17 mouse cellular contexts compared by ENCODE assay signal in genomic region chr9:35056611-35057010, GRCm38 (mm10).
DNase-seq lines count a peak whose midpoint lies in the region; ATAC-seq and TF ChIP-seq lines count a peak whose summit lies in the region.
"Had no signal": no experiment of that assay in that cellular context is flagged by ENCODE, and none has a peak within 500 bp of the region (broad histone marks: within the 10 kb centered on the region; RNA-seq: fewer than 3 reads in every experiment).

No protein-coding gene starts in this region.

- WGBS in heart, embryonic 12.5 days, result 92% methylated on average over 3 of the region's 3 CpGs
- 24% methylated on average over 3 of the region's 3 CpGs for WGBS in spleen, adult 2 months
- WGBS in midbrain, postnatal 0 days, result 92% methylated on average over 3 of the region's 3 CpGs

- H3K4me2 ChIP-seq in heart, embryonic 12.5 days, result no peak overlapping the region
- H3K4me2 ChIP-seq in midbrain, postnatal 0 days (ENCODE audit: low read depth, low read length, poor library complexity, severe bottlenecking), result no peak overlapping the region
- H3K4me2 ChIP-seq: embryonic facial prominence, embryonic 13.5 days; kidney, embryonic 15.5 days; midbrain, embryonic 12.5 days had no signal

- H3K4me1 ChIP-seq in heart, embryonic 12.5 days (replicated peaks), result peaks cover 22% of the 10 kb centered on the region
- H3K4me1 ChIP-seq in spleen, adult 2 months (ENCODE audit: control insufficient read depth, insufficient read depth, insufficient read length), result peaks cover 10% of the 10 kb centered on the region; the same call in 1 of the 2 replicates
- no peaks in the 10 kb centered on the region; the same call in 1 of the 2 replicates for H3K4me1 ChIP-seq in midbrain, postnatal 0 days (ENCODE audit: insufficient read depth, low read length)
- H3K4me1 ChIP-seq: kidney, embryonic 15.5 days; midbrain, embryonic 12.5 days had no signal

- H3K27me3 ChIP-seq in heart, embryonic 12.5 days (replicated peaks), result 0 out of 2 replicates have a peak, but pooled peaks cover 6% of the 10 kb centered on the region
- H3K27me3 ChIP-seq in spleen, adult 2 months (ENCODE audit: control insufficient read depth, insufficient read depth, low read length), result no peaks in the 10 kb centered on the region
- no peaks in the 10 kb centered on the region for H3K27me3 ChIP-seq in midbrain, postnatal 0 days (ENCODE audit: insufficient read depth, low read length)
- H3K27me3 ChIP-seq: embryonic facial prominence, embryonic 13.5 days; kidney, embryonic 15.5 days; midbrain, embryonic 12.5 days had no signal

- H3K9ac ChIP-seq in heart, embryonic 12.5 days, result no peak overlapping the region
- no peak overlapping the region for H3K9ac ChIP-seq in midbrain, postnatal 0 days (replicated peaks; ENCODE audit: low read length, poor library complexity, severe bottlenecking)
- H3K9ac ChIP-seq: embryonic facial prominence, embryonic 13.5 days; kidney, embryonic 15.5 days; midbrain, embryonic 12.5 days had no signal

- peaks cover 24% of the 10 kb centered on the region for H3K36me3 ChIP-seq in heart, embryonic 12.5 days
- peaks cover 4% of the 10 kb centered on the region; the same call in 1 of the 2 replicates for H3K36me3 ChIP-seq in spleen, adult 2 months (ENCODE audit: control insufficient read depth, insufficient read depth, low read length)
- H3K36me3 ChIP-seq in midbrain, postnatal 0 days (ENCODE audit: insufficient read depth, low read length), result no peaks in the 10 kb centered on the region

- H3K9me3 ChIP-seq in heart, embryonic 12.5 days (replicated peaks), result no peaks in the 10 kb centered on the region
- no peaks in the 10 kb centered on the region for H3K9me3 ChIP-seq in midbrain, postnatal 0 days (ENCODE audit: low read length)
- H3K9me3 ChIP-seq: embryonic facial prominence, embryonic 13.5 days; hindbrain, embryonic 10.5 days; kidney, embryonic 15.5 days; midbrain, embryonic 12.5 days had no signal

- no peak for TF ChIP-seq CTCF in spleen, adult 2 months (IDR thresholded peaks at IDR 0.05; ENCODE audit: extremely low read depth, insufficient read depth, insufficient read length, insufficient replicate concordance)
- no peak for TF ChIP-seq CTCF in midbrain, postnatal 0 days (IDR thresholded peaks at IDR 0.05)

- no peak for TF ChIP-seq POLR2A in spleen, adult 2 months (IDR thresholded peaks at IDR 0.05; ENCODE audit: low read depth, low read length)

- H3K27ac ChIP-seq in heart, embryonic 12.5 days (ENCODE audit: poor library complexity, severe bottlenecking), result no peak overlapping the region
- H3K27ac ChIP-seq in spleen, adult 2 months (ENCODE audit: insufficient read depth, low read length), result peak overlapping the region; percentile 44; the same call in 1 of the 2 replicates
- no peak overlapping the region for H3K27ac ChIP-seq in midbrain, postnatal 0 days (ENCODE audit: low read depth, low read length)
- H3K27ac ChIP-seq: embryonic facial prominence, embryonic 13.5 days; hindbrain, embryonic 10.5 days; kidney, embryonic 15.5 days; midbrain, embryonic 12.5 days had no signal

- ATAC-seq in heart, embryonic 12.5 days (ENCODE audit: insufficient number of reproducible peaks, low FRiP score), result no peak
- no peak for ATAC-seq in midbrain, postnatal 0 days (ENCODE audit: low FRiP score)
- ATAC-seq: inflammation-experienced regulatory T-cells, adult 6 months had no signal

- peak; percentile 75 for DNase-seq in heart, adult 11 months
- DNase-seq in spleen, adult 2 months (ENCODE audit: low read depth in 1 of 2, low spot score in 2 of 2), result peak in 1 of 2 experiments; percentile 12
- no peak for DNase-seq in spleen, postnatal 36 days (ENCODE audit: low spot score in 2 of 2)
- DNase-seq in induced T-regulatory cell, adult 2 months (ENCODE audit: low read depth), result peak; percentile 17
- DNase-seq in midbrain, postnatal 0 days (ENCODE audit: low spot score), result no peak
- DNase-seq in thymus, postnatal 0 days (ENCODE audit: low spot score), result no peak
- DNase-seq: layer of hippocampus, postnatal 36 days; liver; lung, postnatal 14 days; right cerebral cortex, postnatal 4 days; thymus, adult 18-20 months had no signal

- H3K4me3 ChIP-seq in heart, embryonic 12.5 days, result no peak overlapping the region
- H3K4me3 ChIP-seq in spleen, adult 2 months (ENCODE audit: extremely low read depth, insufficient read depth, insufficient read length), result no peak overlapping the region
- no peak overlapping the region for H3K4me3 ChIP-seq in midbrain, postnatal 0 days (ENCODE audit: low read depth, low read length)
- H3K4me3 ChIP-seq: embryonic facial prominence, embryonic 13.5 days; hindbrain, embryonic 10.5 days; kidney, embryonic 15.5 days; midbrain, embryonic 12.5 days had no signal

Comparison
In these comparisons a context has a peak if more than half of its experiments do, and no peak if none do; other contexts are left out.
1. DNase-seq: peak in heart, adult 11 months (single experiment) and induced T-regulatory cell, adult 2 months (single experiment); none in spleen, postnatal 36 days (0 of 2), midbrain, postnatal 0 days (single experiment) and thymus, postnatal 0 days (single experiment).